Mouse (Mus musculus) MEL (cell line): ENCODE measurements around the gene Pcbp3.

Experiments used
- BHLHE40 ChIP-seq: IDR thresholded peaks from 2 replicates; pipeline ENCODE4 v1.6.1; 2012; ENCODE audit warnings: low read depth, mild to moderate bottlenecking, inconsistent platforms, low read length, improper control_type of control experiment, borderline replicate concordance
- CHD2 ChIP-seq: IDR thresholded peaks from 2 replicates; pipeline ENCODE4 v1.6.1; 2011; ENCODE audit warnings: low read length, improper control_type of control experiment
- CTCF ChIP-seq, 3 experiments: IDR thresholded peaks in 2 of 3; conservative IDR thresholded peaks in 1 of 3; 2 replicates each; pipeline ENCODE4 v1.5.1; 2011 to 2012; ENCODE audit warnings: low read length in 3 of 3, low read depth in 2 of 3, mild to moderate bottlenecking in 2 of 3, improper control_type of control experiment in 1 of 3, inconsistent platforms in 1 of 3, mixed read lengths in 1 of 3, moderate library complexity in 1 of 3; ENCODE audit not compliant: control insufficient read depth in 1 of 3, insufficient read depth in 1 of 3, poor library complexity in 1 of 3, severe bottlenecking in 1 of 3
- GABPA ChIP-seq: IDR thresholded peaks from 2 replicates; pipeline ENCODE4 v1.6.1; 2012; ENCODE audit warnings: low read depth, mild to moderate bottlenecking, inconsistent platforms, low read length, improper control_type of control experiment, moderate library complexity
- GATA1 ChIP-seq: IDR thresholded peaks from 2 replicates; pipeline ENCODE4 v1.6.1; 2011; ENCODE audit warnings: low read depth, low read length, improper control_type of control experiment
- SMC3 ChIP-seq: IDR thresholded peaks from 2 replicates; pipeline ENCODE4 v1.6.1; 2011; ENCODE audit warnings: low read depth, low read length, improper control_type of control experiment
- TAL1 ChIP-seq: IDR thresholded peaks from 2 replicates; pipeline ENCODE4 v1.6.1; 2012; ENCODE audit warnings: mild to moderate bottlenecking, inconsistent platforms, low read length, moderate library complexity, mixed read lengths
- TCF12 ChIP-seq: IDR thresholded peaks from 2 replicates; pipeline ENCODE4 v1.6.1; 2014; ENCODE audit warnings: low read depth, mild to moderate bottlenecking, inconsistent platforms, low read length, improper control_type of control experiment, moderate library complexity
- USF1 ChIP-seq: IDR thresholded peaks from 2 replicates; pipeline ENCODE4 v1.6.1; 2014; ENCODE audit warnings: low read depth, mild to moderate bottlenecking, inconsistent platforms, low read length, improper control_type of control experiment, moderate library complexity
- ZC3H11A ChIP-seq: IDR thresholded peaks from 2 replicates; pipeline ENCODE4 v1.6.1; 2012; ENCODE audit warnings: low read depth, mild to moderate bottlenecking, inconsistent platforms, low read length, improper control_type of control experiment
- ZMIZ1 ChIP-seq: IDR thresholded peaks from 2 replicates; pipeline ENCODE4 v1.6.1; 2012; ENCODE audit warnings: low read depth, mild to moderate bottlenecking, inconsistent platforms, low read length, improper control_type of control experiment, moderate library complexity

GRCm38 (mm10) chr10:76956200-76956599 lies 5.5 kb downstream of the Pcbp3 start:
- no peak for TF ChIP-seq GATA1
- no peak for TF ChIP-seq TCF12
- TF ChIP-seq USF1 = no peak
- TF ChIP-seq SMC3 = no peak
- no peak for TF ChIP-seq CTCF (IDR thresholded peaks at IDR 0.05 in 2 of 3, conservative IDR thresholded peaks at IDR 0.05 in 1 of 3; ENCODE audit: control insufficient read depth in 1 of 3, insufficient read depth in 1 of 3, low read depth in 2 of 3, low read length in 3 of 3, poor library complexity in 1 of 3, severe bottlenecking in 1 of 3)
- TF ChIP-seq BHLHE40 = no peak
- TF ChIP-seq ZMIZ1 = no peak
- TF ChIP-seq CHD2 = no peak
- no peak for TF ChIP-seq GABPA
- no peak for TF ChIP-seq TAL1
- TF ChIP-seq ZC3H11A = no peak
